Mouse (Mus musculus) CH12.LX (cell line): ENCODE data around the gene Map2k5. TPM values are rescaled to one million over a fixed set of nuclear protein-coding genes. Genes with fewer than 3 reads are reported as not detected.

ENCODE experiments used
- DNase-seq: peaks from one replicate; pipeline ENCODE4 v3.0.0-alpha.2; 2013; ENCODE audit errors: extremely low read depth
- H3K27ac ChIP-seq: 2 replicates; pipeline ENCODE4 v1.5.1; 2012; ENCODE audit warnings: low read depth, mild to moderate bottlenecking, control low read depth, moderate library complexity; ENCODE audit not compliant: insufficient read depth
- H3K27me3 ChIP-seq: replicated peaks from 2 replicates; pipeline ENCODE3; 2012; ENCODE audit warnings: inconsistent platforms
- H3K36me3 ChIP-seq, 2 experiments: replicated peaks in 1 of 2; 2 replicates each; pipeline versions ENCODE3 to v1.6.1; 2012; ENCODE audit warnings: inconsistent platforms in 1 of 2, low read length in 1 of 2, mild to moderate bottlenecking in 1 of 2, mixed read lengths in 1 of 2, moderate library complexity in 1 of 2; ENCODE audit not compliant: control insufficient read depth in 1 of 2, insufficient read depth in 1 of 2
- H3K4me1 ChIP-seq, 2 experiments: 2 replicates each; pipeline ENCODE4 v1.6.1; 2012; ENCODE audit warnings: inconsistent platforms in 1 of 2, moderate library complexity in 1 of 2; ENCODE audit not compliant: insufficient read depth in 2 of 2, control insufficient read depth in 1 of 2
- H3K4me2 ChIP-seq: 2 replicates; pipeline ENCODE4 v1.6.1; 2012; ENCODE audit warnings: low read depth, mild to moderate bottlenecking, control low read depth; ENCODE audit not compliant: poor library complexity, insufficient read depth, severe bottlenecking
- H3K4me3 ChIP-seq, 3 experiments: fragments of 150-350 bp in 1 of 3; sonication (generic) in 1 of 3; replicated peaks in 1 of 3; 2 replicates each; pipeline versions ENCODE3 to v1.5.1; 2011 to 2012; ENCODE audit warnings: low read depth in 2 of 3, low read length in 2 of 3, mild to moderate bottlenecking in 2 of 3, moderate library complexity in 2 of 3, control low read depth in 1 of 3, improper control_type of control experiment in 1 of 3, inconsistent platforms in 1 of 3, mixed read lengths in 1 of 3; ENCODE audit not compliant: poor library complexity in 1 of 3
- H3K79me2 ChIP-seq: replicated peaks from 2 replicates; pipeline ENCODE4 v1.6.1; 2012; ENCODE audit warnings: mild to moderate bottlenecking, moderate library complexity; ENCODE audit not compliant: control insufficient read depth, poor library complexity, insufficient read depth, severe bottlenecking; ENCODE audit errors: extremely low read depth
- H3K9ac ChIP-seq: 2 replicates; pipeline ENCODE4 v1.6.1; 2012; ENCODE audit warnings: low read depth, mild to moderate bottlenecking, control low read depth, moderate library complexity; ENCODE audit not compliant: insufficient read depth
- H3K9me3 ChIP-seq: replicated peaks from 2 replicates; pipeline ENCODE3; 2012; ENCODE audit warnings: low read length, inconsistent platforms, mixed read lengths
- BHLHE40 ChIP-seq: IDR thresholded peaks from 2 replicates; pipeline ENCODE4 v1.6.1; 2011; ENCODE audit warnings: mild to moderate bottlenecking, low read depth, low read length, improper control_type of control experiment
- CHD1 ChIP-seq: IDR thresholded peaks from 2 replicates; pipeline ENCODE4 v1.6.1; 2012; ENCODE audit warnings: low read depth, low read length, improper control_type of control experiment, inconsistent platforms
- CTCF ChIP-seq, 2 experiments: IDR thresholded peaks in 1 of 2; conservative IDR thresholded peaks in 1 of 2; 2 replicates each; pipeline ENCODE4 v1.5.1; 2011 to 2012; ENCODE audit warnings: low read depth in 2 of 2, low read length in 2 of 2, improper control_type of control experiment in 1 of 2, inconsistent platforms in 1 of 2, mild to moderate bottlenecking in 1 of 2, moderate library complexity in 1 of 2
- E2F4 ChIP-seq: IDR thresholded peaks from 2 replicates; pipeline ENCODE4 v1.6.1; 2011; ENCODE audit warnings: low read depth, low read length, improper control_type of control experiment; ENCODE audit not compliant: insufficient replicate concordance
- ELF1 ChIP-seq: IDR thresholded peaks from 2 replicates; pipeline ENCODE4 v1.6.1; 2014; ENCODE audit warnings: low read depth, mild to moderate bottlenecking, inconsistent platforms, low read length, improper control_type of control experiment
- EP300 ChIP-seq: IDR thresholded peaks from 2 replicates; pipeline ENCODE4 v1.6.1; 2011; ENCODE audit warnings: low read length, improper control_type of control experiment
- GABPA ChIP-seq: IDR thresholded peaks from 2 replicates; pipeline ENCODE4 v1.6.1; 2012; ENCODE audit warnings: low read depth, low read length, improper control_type of control experiment, inconsistent platforms; ENCODE audit not compliant: insufficient replicate concordance
- HCFC1 ChIP-seq: IDR thresholded peaks from 2 replicates; pipeline ENCODE4 v1.6.1; 2012; ENCODE audit warnings: low read depth, mild to moderate bottlenecking, inconsistent platforms, low read length, improper control_type of control experiment
- JUN ChIP-seq: IDR thresholded peaks from 2 replicates; pipeline ENCODE4 v1.6.1; 2011; ENCODE audit warnings: low read depth, mild to moderate bottlenecking, low read length, improper control_type of control experiment, moderate library complexity; ENCODE audit not compliant: insufficient read depth
- JUND ChIP-seq: conservative IDR thresholded peaks from 2 replicates; pipeline ENCODE4 v1.6.1; 2011; ENCODE audit warnings: low read depth, low read length, improper control_type of control experiment
- KAT2A ChIP-seq: IDR thresholded peaks from 2 replicates; pipeline ENCODE4 v1.6.1; 2012; ENCODE audit warnings: low read length, improper control_type of control experiment, inconsistent platforms; ENCODE audit not compliant: insufficient replicate concordance
- MAX ChIP-seq: IDR thresholded peaks from 2 replicates; pipeline ENCODE4 v1.6.1; 2011; ENCODE audit warnings: low read length, improper control_type of control experiment
- MAZ ChIP-seq: IDR thresholded peaks from 2 replicates; pipeline ENCODE4 v1.6.1; 2012; ENCODE audit warnings: low read depth, mild to moderate bottlenecking, inconsistent platforms, low read length, improper control_type of control experiment, moderate library complexity
- MEF2A ChIP-seq: IDR thresholded peaks from 2 replicates; pipeline ENCODE4 v1.6.1; 2014; ENCODE audit warnings: low read depth, mild to moderate bottlenecking, inconsistent platforms, low read length, improper control_type of control experiment, borderline replicate concordance
- MYC ChIP-seq: IDR thresholded peaks from 2 replicates; pipeline ENCODE4 v1.6.1; 2011; ENCODE audit warnings: low read depth, mild to moderate bottlenecking, improper control_type of control experiment, low read length
- NELFE ChIP-seq: IDR thresholded peaks from 2 replicates; pipeline ENCODE4 v1.6.1; 2011; ENCODE audit warnings: low read depth, low read length, improper control_type of control experiment
- NRF1 ChIP-seq: IDR thresholded peaks from 2 replicates; pipeline ENCODE4 v1.6.1; 2014; ENCODE audit warnings: low read depth, mild to moderate bottlenecking, inconsistent platforms, low read length, improper control_type of control experiment, moderate library complexity
- POLR2A ChIP-seq: IDR thresholded peaks from 2 replicates; pipeline ENCODE4 v1.6.1; 2011; ENCODE audit warnings: low read depth, mild to moderate bottlenecking, improper control_type of control experiment, low read length
- POLR2AphosphoS2 ChIP-seq: IDR thresholded peaks from 2 replicates; pipeline ENCODE4 v1.6.1; 2011; ENCODE audit warnings: low read depth, low read length, improper control_type of control experiment
- RCOR1 ChIP-seq: conservative IDR thresholded peaks from 2 replicates; pipeline ENCODE4 v1.6.1; 2012; ENCODE audit warnings: low read depth, mild to moderate bottlenecking, inconsistent platforms, low read length, improper control_type of control experiment
- TCF12 ChIP-seq: IDR thresholded peaks from 2 replicates; pipeline ENCODE4 v1.6.1; 2014; ENCODE audit warnings: low read depth, mild to moderate bottlenecking, inconsistent platforms, low read length, improper control_type of control experiment
- USF1 ChIP-seq: IDR thresholded peaks from 2 replicates; pipeline ENCODE4 v1.6.1; 2014; ENCODE audit warnings: low read depth, mild to moderate bottlenecking, inconsistent platforms, low read length, improper control_type of control experiment
- ZC3H11A ChIP-seq: IDR thresholded peaks from 2 replicates; pipeline ENCODE4 v1.6.1; 2012; ENCODE audit warnings: low read depth, mild to moderate bottlenecking, inconsistent platforms, low read length, improper control_type of control experiment
- ZNF384 ChIP-seq: IDR thresholded peaks from 2 replicates; pipeline ENCODE4 v1.6.1; 2012; ENCODE audit warnings: low read depth, low read length, improper control_type of control experiment, inconsistent platforms
- dilution Hi-C: fragments of 300-500 bp; cut with MboI; formaldehyde crosslinking; loops from 2 replicates; pipeline ENCODE4 v1.14.3; 2020; ENCODE audit warnings: low sequenced_read_pairs; ENCODE audit not compliant: extremely low pct_unique_long_range_greater_than_20kb, extremely low pct_ligation_motif_present
- in situ Hi-C: fragments of 300-500 bp; cut with MboI; formaldehyde crosslinking; loops from 3 replicates; pipeline ENCODE4 v1.14.3; 2019; ENCODE audit warnings: low sequenced_read_pairs, low pct_ligation_motif_present, low pct_unique_long_range_greater_than_20kb, mixed read lengths
- polyA plus RNA-seq: library from polyadenylated mRNA; unstranded; fragments of >175 nt; gene quantifications from 2 replicates; pipeline ENCODE4 v1.2.1, GENCODE M21; 2012; ENCODE audit warnings: low read depth; ENCODE audit not compliant: insufficient read length
- total RNA-seq, 2 experiments: library from RNA; depleted of rRNA; stranded (reverse); fragments of 300-350 nt in 1 of 2; fragments of >200 nt in 1 of 2; gene quantifications; 2 replicates each; pipeline ENCODE4 v1.2.3; 2012 to 2014

The Map2k5 gene
- total and polyA plus RNA-seq, 3 experiments, result 10.8 to 22.6 (median 11.2) TPM

DNA sequence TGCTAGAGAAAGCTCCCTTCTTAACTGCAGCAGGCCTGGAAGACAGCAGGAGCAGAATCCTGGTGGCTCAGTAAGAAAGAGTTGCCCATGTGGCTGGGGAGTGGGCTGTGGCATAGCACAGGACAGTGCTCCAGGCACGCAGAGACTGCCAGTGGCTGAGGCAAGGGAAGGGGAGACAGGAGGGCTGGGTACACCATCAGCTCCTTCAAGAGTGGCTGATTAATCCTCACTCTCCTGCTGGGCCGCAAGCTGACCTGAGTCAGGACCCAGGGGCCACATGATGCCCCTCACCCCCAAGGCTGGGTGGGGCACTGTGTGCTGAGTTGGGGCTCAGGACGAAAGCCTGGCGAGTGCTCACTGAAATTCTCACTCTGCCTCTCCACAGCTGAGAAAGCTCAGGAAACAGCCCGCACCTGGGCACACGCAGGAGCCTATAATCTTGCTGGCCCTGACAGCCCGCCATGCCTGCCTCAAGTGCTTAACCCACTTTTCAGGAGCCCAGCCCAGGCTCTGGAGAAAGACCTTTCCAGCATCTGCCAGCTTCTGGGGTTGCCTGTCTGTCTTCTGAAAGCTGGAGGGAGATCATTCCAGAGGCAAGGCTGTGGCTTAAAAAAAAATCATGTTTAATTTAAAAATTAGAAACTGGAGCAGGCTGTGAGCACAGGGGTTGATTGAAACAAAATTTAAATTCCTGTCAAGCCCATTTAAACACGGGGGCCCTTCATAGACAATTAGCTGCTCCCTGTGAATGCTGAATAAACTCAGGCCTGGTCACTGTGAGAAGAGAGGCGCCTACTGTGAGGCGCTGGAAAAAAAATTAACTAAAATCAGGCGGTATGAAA is 196.1 kb downstream of the Map2k5 start:
- H3K9ac ChIP-seq, result no peak overlapping the region
- in situ Hi-C loops, result no loop called here
- H3K36me3 ChIP-seq, result peaks cover 0 to 50% of the 10 kb centered on the region in 2 experiments

DNA sequence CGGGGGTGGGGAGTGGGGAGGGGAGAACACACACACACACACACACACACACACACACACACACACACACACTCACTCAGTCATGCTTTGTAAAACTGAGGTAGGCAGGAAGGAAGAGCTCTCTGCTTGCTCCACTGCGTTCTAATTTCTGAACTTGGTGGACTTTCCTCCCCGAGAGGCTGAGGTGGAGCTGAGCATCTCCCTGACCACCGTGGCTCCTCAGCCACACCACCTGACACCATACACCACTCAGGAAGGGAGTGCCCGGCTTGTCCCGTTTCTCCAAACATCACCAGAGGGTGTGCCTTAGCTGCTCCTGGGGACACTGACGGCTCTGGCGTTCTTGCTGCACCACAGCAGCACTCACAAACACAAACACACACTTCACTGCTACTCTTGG is 199.4 kb downstream of the Map2k5 start:
- TF ChIP-seq JUND, result no peak
- no peak for TF ChIP-seq BHLHE40
- no peak for TF ChIP-seq NRF1
- TF ChIP-seq MEF2A, result no peak
- TF ChIP-seq POLR2AphosphoS2, result no peak
- no peak for TF ChIP-seq MYC
- TF ChIP-seq TCF12, result no peak
- TF ChIP-seq HCFC1, result no peak
- no peak for TF ChIP-seq ZC3H11A
- dilution Hi-C loops (no loop called here), in situ Hi-C loops (no loop called here)
- Histone ChIP-seq H3K4me3 (no peak overlapping the region), H3K79me2 (no peaks in the 10 kb centered on the region), H3K9ac (no peak overlapping the region), H3K36me3 (peaks cover 0 to 39% of the 10 kb centered on the region in 2 experiments), H3K9me3 (no peaks in the 10 kb centered on the region), H3K27me3 (no peaks in the 10 kb centered on the region), H3K27ac (no peak overlapping the region), H3K4me1 (no peaks in the 10 kb centered on the region), H3K4me2 (no peak overlapping the region)
- DNase-seq, result no peak

More for the DNA sequence above, 196.1 kb downstream of the Map2k5 start:
- no peaks in the 10 kb centered on the region for H3K79me2 ChIP-seq
- no peak overlapping the region for H3K4me2 ChIP-seq
- TF ChIP-seq JUN, result no peak
- no peak for TF ChIP-seq POLR2A
- no peak for TF ChIP-seq TCF12
- no peak for TF ChIP-seq KAT2A
- TF ChIP-seq ZC3H11A, result no peak
- no peak for TF ChIP-seq USF1
- no peak for TF ChIP-seq ZNF384
- no peak for TF ChIP-seq CTCF (conservative IDR thresholded peaks at IDR 0.05 in 1 of 2, IDR thresholded peaks at IDR 0.05 in 1 of 2; ENCODE audit: low read depth in 2 of 2, low read length in 2 of 2)
- no peak for TF ChIP-seq BHLHE40
- no peak for TF ChIP-seq MAX
- no peak for TF ChIP-seq EP300
- TF ChIP-seq E2F4, result no peak
- no peak for TF ChIP-seq RCOR1
- no peak for TF ChIP-seq CHD1
- TF ChIP-seq ELF1, result no peak
- no peak for TF ChIP-seq GABPA
- TF ChIP-seq POLR2AphosphoS2, result no peak
- no peak for TF ChIP-seq NELFE
- TF ChIP-seq JUND, result no peak
- no peak for TF ChIP-seq MAZ
- no peak overlapping the region for H3K27ac ChIP-seq
- no peak overlapping the region for H3K4me3 ChIP-seq
- no peak for DNase-seq
- H3K4me1 ChIP-seq, result no peaks in the 10 kb centered on the region
- no peaks in the 10 kb centered on the region for H3K9me3 ChIP-seq
- H3K27me3 ChIP-seq, result no peaks in the 10 kb centered on the region
- dilution Hi-C loops, result no loop called here
